Comparison of ENCODE assay signal across 1 mouse cellular context in genomic region chr7:126801057-126801422, GRCm38 (mm10).
TF ChIP-seq lines count a peak whose summit lies in the region.

No protein-coding gene starts in this region.

TF ChIP-seq in myocyte, 11 proteins besides CTCF, POLR2A, EP300 and RAD21:
- TF ChIP-seq POLR2AphosphoS2 (IDR thresholded peaks at IDR 0.05; ENCODE audit: insufficient read length, low read depth) (no peak), CEBPB (IDR thresholded peaks at IDR 0.05; ENCODE audit: insufficient read depth, poor library complexity, severe bottlenecking) (no peak), MYOD1 (IDR thresholded peaks at IDR 0.05; ENCODE audit: control insufficient read depth in 1 of 3, insufficient read length in 2 of 3, low read depth in 2 of 3) (no peak), SRF (IDR thresholded peaks at IDR 0.05; ENCODE audit: control insufficient read depth, insufficient read length, low read depth) (no peak), E2F4 (IDR thresholded peaks at IDR 0.05; ENCODE audit: insufficient read depth) (no peak), USF1 (IDR thresholded peaks at IDR 0.05; ENCODE audit: low read depth) (no peak), TCF3 (IDR thresholded peaks at IDR 0.05; ENCODE audit: insufficient read length, low read depth) (no peak)
